Mouse (Mus musculus) hindbrain, embryonic 11.5 days (tissue): ENCODE results near the gene AC124502.3. TPM values are rescaled to one million over a fixed set of nuclear protein-coding genes. Genes with fewer than 3 reads are reported as not detected.

Experiments used
- ATAC-seq: fragments of 200-750 bp; cut with Nextera tagmentation; 2 replicates; pipeline ENCODE4 v1.8.0; 2017; ENCODE audit warnings: mild to moderate bottlenecking, moderate TSS enrichment, moderate library complexity; ENCODE audit not compliant: low FRiP score
- DNase-seq: peaks from one replicate; pipeline ENCODE4 v3.0.0-alpha.2; 2015; ENCODE audit warnings: low spot score
- H3K27ac ChIP-seq: fragments of 300-500 bp; sonication (generic); 2 replicates; pipeline ENCODE4 v1.5.1; 2014; ENCODE audit warnings: mild to moderate bottlenecking, low read depth, low read length
- H3K27me3 ChIP-seq: fragments of 300-500 bp; sonication (generic); 2 replicates; pipeline ENCODE4 v1.6.1; 2014; ENCODE audit warnings: mild to moderate bottlenecking, low read length, moderate library complexity, mixed read lengths; ENCODE audit not compliant: control insufficient read depth, insufficient read depth
- H3K36me3 ChIP-seq: fragments of 300-500 bp; sonication (generic); 2 replicates; pipeline ENCODE4 v1.6.1; 2014; ENCODE audit warnings: mild to moderate bottlenecking, low read length, moderate library complexity, mixed read lengths; ENCODE audit not compliant: control insufficient read depth, insufficient read depth
- H3K4me1 ChIP-seq: fragments of 300-500 bp; sonication (generic); replicated peaks from 2 replicates; pipeline ENCODE4 v1.6.1; 2014; ENCODE audit warnings: low read length, mixed read lengths; ENCODE audit not compliant: control insufficient read depth, insufficient read depth
- H3K4me2 ChIP-seq: fragments of 300-500 bp; sonication (generic); replicated peaks from 2 replicates; pipeline ENCODE4 v1.6.1; 2014; ENCODE audit warnings: mild to moderate bottlenecking, low read depth, low read length
- H3K4me3 ChIP-seq: fragments of 300-500 bp; sonication (generic); 2 replicates; pipeline ENCODE4 v1.5.1; 2014; ENCODE audit warnings: low read depth, low read length
- H3K9ac ChIP-seq: fragments of 300-500 bp; sonication (generic); 2 replicates; pipeline ENCODE4 v1.6.1; 2014; ENCODE audit warnings: low read depth, low read length
- H3K9me3 ChIP-seq: fragments of 300-500 bp; sonication (generic); 2 replicates; pipeline ENCODE4 v1.6.1; 2016; ENCODE audit warnings: low read length; ENCODE audit not compliant: control insufficient read depth
- WGBS: fragments of 180-500 bp; shearing (Covaris S2); extraction: QIAGEN DNeasy Blood & Tissue Kit; methylation state at CpG from one replicate; pipeline ENCODE4 v1.1.7; 2014; 5-methylcytosine and 5-hydroxymethylcytosine counted together
- polyA plus RNA-seq: library from polyadenylated mRNA; unstranded; fragments of >200 nt; fragmentation: Nextera tagmentation; extraction: Ambion mirVana; gene quantifications from 2 replicates; pipeline ENCODE4 v1.2.1, GENCODE M21; 2014

AC124502.3 gene
- polyA plus RNA-seq = 0.73 and 2.3 TPM in 2 replicates

- Histone ChIP-seq H3K4me2 (peak within 1 kb of the TSS; percentile 99), H3K9me3 (no peaks in the 10 kb centered on the region), H3K4me3 (peak within 1 kb of the TSS; percentile 78), H3K27me3 (no peaks in the 10 kb centered on the region), H3K36me3 (no peaks in the 10 kb centered on the region), H3K4me1 (peaks cover 3% of the 10 kb centered on the region; the same call in 1 of the 2 replicates), H3K9ac (peak within 1 kb of the TSS; percentile 89), H3K27ac (peak within 1 kb of the TSS; percentile 76)
- WGBS = under 1% methylated on average over 44 of the region's 44 CpGs
- DNase-seq = peak; percentile 92
- peak; percentile 89 for ATAC-seq
These were observed at the start of gene AC124502.3, which contains the start of gene B4gat1 for GRCm38 (mm10) chr19:5038709-5039156. Gene AC124502.3 (plus strand): TSS chr19:5038891. Gene B4gat1 (plus strand): TSS chr19:5038826.

DNA sequence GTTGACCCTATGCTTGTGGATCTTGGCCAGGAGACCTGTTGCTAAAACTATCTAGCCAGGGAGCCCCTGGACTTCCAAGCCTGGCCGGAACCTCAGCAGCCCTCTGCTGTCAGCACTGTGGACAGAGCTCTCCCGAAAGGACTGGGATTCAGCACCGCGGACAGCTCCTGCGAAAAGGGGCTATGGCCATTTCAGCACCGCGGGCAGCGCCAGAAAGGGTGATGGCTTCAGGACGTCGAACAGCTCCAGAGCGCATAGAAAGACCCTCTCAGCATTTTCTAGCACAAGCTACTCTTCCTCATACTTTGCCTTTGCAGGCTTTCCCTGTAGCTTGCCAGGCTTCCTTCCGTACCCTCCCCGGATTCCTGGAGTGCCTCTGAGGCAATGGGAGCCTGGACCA is 49.7 kb upstream of the AC124502.3 start:
- DNase-seq (peak; percentile 94), ATAC-seq (no peak)
- Histone ChIP-seq H3K9ac (no peak overlapping the region), H3K4me1 (no peaks in the 10 kb centered on the region), H3K9me3 (no peaks in the 10 kb centered on the region), H3K4me2 (no peak overlapping the region), H3K4me3 (no peak overlapping the region), H3K27me3 (peaks cover 58% of the 10 kb centered on the region), H3K27ac (no peak overlapping the region), H3K36me3 (no peaks in the 10 kb centered on the region)
- WGBS = 3% methylated on average over 13 of the region's 13 CpGs

DNA sequence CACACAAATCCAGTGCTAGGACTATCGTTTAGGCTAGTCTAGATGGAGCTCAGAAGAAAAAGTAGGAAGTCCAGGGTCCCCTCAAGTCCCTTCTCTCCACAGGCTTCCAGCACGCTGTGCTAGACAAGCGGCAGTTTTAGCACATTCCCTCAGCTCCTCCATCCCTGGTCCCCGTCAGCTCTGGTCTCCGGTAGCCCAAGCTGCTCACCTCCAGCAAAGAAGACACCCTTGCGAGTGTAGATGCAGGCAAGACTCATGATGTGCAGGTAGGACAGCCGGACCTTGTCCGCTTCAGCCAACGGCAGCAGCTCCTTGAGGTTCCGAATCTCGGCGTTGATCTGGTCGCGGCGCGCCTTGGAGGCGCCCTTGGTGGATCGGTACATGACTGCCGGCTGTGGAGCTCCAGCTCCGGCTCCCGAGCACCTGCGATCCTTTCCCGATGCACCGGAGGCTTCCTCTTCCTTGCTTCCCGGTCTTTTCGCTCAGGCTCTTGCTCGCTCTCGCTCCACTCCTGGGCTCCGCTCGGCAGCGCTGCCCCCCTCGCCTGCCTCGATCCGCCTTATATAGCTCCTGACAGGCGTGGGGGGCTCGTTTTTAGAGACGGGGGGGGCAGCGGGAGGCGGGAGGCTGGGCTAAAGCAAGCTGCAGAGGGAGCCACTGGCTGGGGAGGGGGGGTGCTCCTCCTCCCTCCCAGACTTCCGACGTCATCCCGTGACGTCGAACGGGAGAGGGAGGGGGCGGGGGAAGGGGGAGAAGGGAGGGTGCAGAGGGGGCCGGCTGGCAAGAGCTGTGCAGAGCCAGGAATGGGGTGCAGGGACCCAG is 49.0 kb upstream of the AC124502.3 start:
- DNase-seq = peak; percentile 48
- Histone ChIP-seq H3K36me3 (no peaks in the 10 kb centered on the region), H3K4me2 (peak overlapping the region; percentile 48), H3K9me3 (no peaks in the 10 kb centered on the region), H3K4me1 (no peaks in the 10 kb centered on the region), H3K9ac (0 out of 2 replicates have a peak overlapping the region, but pooled peaks have one; percentile 42), H3K27ac (no peak overlapping the region), H3K4me3 (peak overlapping the region; percentile 34), H3K27me3 (peaks cover 52% of the 10 kb centered on the region)
- ATAC-seq = no peak
- 17% methylated on average over 40 of the region's 47 CpGs for WGBS

GRCm38 (mm10) chr19:4990256-4990625 is 48.5 kb upstream of the AC124502.3 start, which contains the start of gene Npas4:
Gene Npas4 (minus strand): TSS chr19:4990316.
- H3K4me1 ChIP-seq = no peaks in the 10 kb centered on the region
- H3K4me2 ChIP-seq = peak within 1 kb of the TSS; percentile 48
- 26% methylated on average over 4 of the region's 4 CpGs for WGBS
- H3K9ac ChIP-seq = 0 out of 2 replicates have a peak within 1 kb of the TSS, but pooled peaks have one; percentile 42
- ATAC-seq (no peak), DNase-seq (no peak)
- H3K4me3 ChIP-seq = peak within 1 kb of the TSS; percentile 34
- no peaks in the 10 kb centered on the region for H3K9me3 ChIP-seq
- no peaks in the 10 kb centered on the region for H3K36me3 ChIP-seq
- peaks cover 47% of the 10 kb centered on the region for H3K27me3 ChIP-seq
- H3K27ac ChIP-seq = no peak within 1 kb of the TSS

GRCm38 (mm10) chr19:4990716-4991115 is 48.0 kb upstream of the AC124502.3 start:
- peak; percentile 20 for DNase-seq
- no peaks in the 10 kb centered on the region for H3K4me1 ChIP-seq
- no peaks in the 10 kb centered on the region for H3K36me3 ChIP-seq
- WGBS = 1% methylated on average over 5 of the region's 22 CpGs
- H3K27ac ChIP-seq = no peak overlapping the region
- H3K27me3 ChIP-seq = peaks cover 47% of the 10 kb centered on the region
- no peaks in the 10 kb centered on the region for H3K9me3 ChIP-seq
- ATAC-seq = no peak
- H3K9ac ChIP-seq = no peak overlapping the region
- peak overlapping the region; percentile 6; the same call in 1 of the 2 replicates for H3K4me3 ChIP-seq
- H3K4me2 ChIP-seq = peak overlapping the region; percentile 30

DNA sequence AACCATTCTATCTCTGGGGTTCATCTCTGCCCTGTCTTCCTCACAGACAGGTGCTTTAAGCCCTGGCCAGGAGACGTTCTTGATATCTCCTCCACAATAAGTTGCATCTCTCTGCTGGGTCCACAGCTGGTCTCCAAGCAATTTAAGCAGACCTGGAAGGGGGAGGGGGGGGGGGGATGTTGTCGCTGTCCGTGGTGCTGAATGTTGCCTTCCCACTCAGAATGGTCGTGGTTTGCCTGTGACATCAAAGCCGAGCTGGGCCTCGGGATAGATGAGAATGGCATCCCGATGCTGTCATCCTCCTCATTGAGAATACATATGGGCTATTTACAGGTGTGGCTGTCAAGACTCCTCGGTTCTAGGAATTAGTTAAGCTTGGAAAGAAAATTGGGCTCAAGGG is 46.3 kb upstream of the AC124502.3 start:
- WGBS = 17% methylated on average over 8 of the region's 8 CpGs
- H3K4me3 ChIP-seq = no peak overlapping the region
- no peak overlapping the region for H3K27ac ChIP-seq
- peaks cover 43% of the 10 kb centered on the region for H3K27me3 ChIP-seq
- H3K9me3 ChIP-seq = no peaks in the 10 kb centered on the region
- no peaks in the 10 kb centered on the region for H3K4me1 ChIP-seq
- DNase-seq (peak; percentile 45), ATAC-seq (no peak)
- no peak overlapping the region for H3K4me2 ChIP-seq
- no peaks in the 10 kb centered on the region for H3K36me3 ChIP-seq
- H3K9ac ChIP-seq = no peak overlapping the region

DNA sequence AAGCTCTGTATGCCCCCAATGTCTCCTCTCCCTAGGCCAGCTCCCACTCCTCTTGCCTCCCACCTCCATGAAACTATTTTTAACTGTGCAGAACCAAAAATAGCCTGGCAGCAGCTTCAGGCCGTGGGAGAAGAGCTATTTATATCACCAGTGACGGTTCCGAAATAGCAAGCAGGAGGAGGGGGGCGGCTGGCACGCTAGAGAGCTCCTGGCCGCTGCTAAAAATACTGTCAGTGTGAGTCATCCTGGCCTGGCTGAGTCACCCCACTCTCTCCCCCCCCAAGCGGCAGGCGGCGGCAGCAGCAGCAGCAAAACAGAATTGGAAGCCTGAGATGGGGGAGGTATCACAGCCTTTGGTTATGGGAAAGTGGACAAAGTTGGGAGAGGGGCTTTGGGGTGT is 45.8 kb upstream of the AC124502.3 start:
- H3K9ac ChIP-seq = no peak overlapping the region
- no peak overlapping the region for H3K4me2 ChIP-seq
- DNase-seq = no peak
- H3K4me3 ChIP-seq = no peak overlapping the region
- H3K27ac ChIP-seq = no peak overlapping the region
- no peak for ATAC-seq
- no peaks in the 10 kb centered on the region for H3K4me1 ChIP-seq
- peaks cover 41% of the 10 kb centered on the region for H3K27me3 ChIP-seq
- WGBS = 7% methylated on average over 9 of the region's 9 CpGs
- no peaks in the 10 kb centered on the region for H3K9me3 ChIP-seq
- H3K36me3 ChIP-seq = no peaks in the 10 kb centered on the region

DNA sequence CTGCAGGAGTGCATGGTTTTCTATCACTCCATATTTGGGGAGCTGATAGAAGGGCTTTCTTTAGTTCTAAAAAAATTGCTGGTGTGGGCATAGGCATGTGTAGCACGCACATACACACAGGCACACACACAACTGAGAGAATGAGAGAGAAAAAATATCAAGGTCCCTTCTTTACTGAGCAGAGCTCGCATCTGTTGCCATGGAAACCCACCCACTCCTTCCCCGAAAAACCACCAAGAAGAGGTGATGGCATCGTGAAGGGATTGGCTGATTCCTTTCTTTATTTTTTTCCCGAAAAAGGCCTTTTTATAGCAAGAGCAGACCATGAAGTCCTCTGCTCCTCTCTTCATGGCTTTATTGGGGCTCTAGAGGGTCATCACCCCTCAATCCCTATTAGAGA is 44.6 kb upstream of the AC124502.3 start:
- WGBS = 57% methylated on average over 5 of the region's 5 CpGs
- H3K4me2 ChIP-seq = no peak overlapping the region
- H3K4me3 ChIP-seq = no peak overlapping the region
- H3K9me3 ChIP-seq = no peaks in the 10 kb centered on the region
- no peaks in the 10 kb centered on the region for H3K4me1 ChIP-seq
- no peak overlapping the region for H3K9ac ChIP-seq
- ATAC-seq (no peak), DNase-seq (no peak)
- no peaks in the 10 kb centered on the region for H3K36me3 ChIP-seq
- peaks cover 34% of the 10 kb centered on the region for H3K27me3 ChIP-seq
- no peak overlapping the region for H3K27ac ChIP-seq
